Mouse (Mus musculus) layer of hippocampus, postnatal 36 days (tissue): Measurements from ENCODE around the gene Chid1. TPM values are rescaled to one million over a fixed set of nuclear protein-coding genes. Genes with fewer than 3 reads are reported as not detected.

Source experiments
- DNase-seq, 2 experiments: peaks; one replicate each; pipeline ENCODE4 v3.0.0; 2022
- total RNA-seq, 2 experiments: library from RNA; stranded (reverse); gene quantifications; 2 replicates each; pipeline ENCODE4 v1.2.3; 2021

Gene Chid1
- 10 to 100 TPM; 73.0 to 73.3 TPM for total RNA-seq

DNA sequence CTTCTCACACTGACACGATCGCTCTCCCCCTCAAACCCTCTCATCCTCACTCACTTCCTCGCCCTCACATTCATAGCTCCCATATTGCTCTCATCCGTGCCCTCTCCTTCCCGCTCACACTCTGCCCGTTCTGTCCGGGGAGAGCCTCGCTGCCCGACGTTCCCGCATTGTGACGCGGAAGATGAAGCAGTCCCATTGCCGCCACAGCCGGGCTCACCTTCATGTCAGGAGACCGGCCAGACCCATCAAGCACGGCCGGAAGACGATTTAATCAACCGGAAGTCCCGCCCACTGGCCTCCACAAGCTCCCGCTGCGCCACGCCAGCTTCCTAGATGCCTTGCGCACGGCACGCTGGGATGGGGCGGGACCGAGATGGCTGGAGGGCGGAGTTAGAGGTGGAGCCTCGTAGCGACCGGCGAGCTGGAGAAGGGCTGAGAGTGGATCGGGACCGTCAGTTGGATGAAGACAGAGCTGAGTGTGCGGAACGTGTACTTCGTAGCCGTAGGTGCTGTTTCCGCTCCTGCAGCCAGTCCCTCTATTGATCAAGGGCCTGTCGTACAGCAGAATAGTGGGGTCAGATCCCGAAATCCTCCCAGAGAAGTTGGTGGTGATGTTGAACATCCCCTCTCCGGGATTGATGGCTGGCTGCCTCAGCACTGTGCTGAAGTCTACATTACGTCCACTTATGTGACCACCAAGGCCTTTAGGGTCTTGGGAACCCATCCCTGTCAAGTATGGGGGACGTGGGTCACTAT lies at the start of gene Chid1:
Gene Chid1, minus strand, starts transcription at position 302 of the 756 bp plus-strand sequence.
- peak; percentile 97 to 98 for DNase-seq

DNA sequence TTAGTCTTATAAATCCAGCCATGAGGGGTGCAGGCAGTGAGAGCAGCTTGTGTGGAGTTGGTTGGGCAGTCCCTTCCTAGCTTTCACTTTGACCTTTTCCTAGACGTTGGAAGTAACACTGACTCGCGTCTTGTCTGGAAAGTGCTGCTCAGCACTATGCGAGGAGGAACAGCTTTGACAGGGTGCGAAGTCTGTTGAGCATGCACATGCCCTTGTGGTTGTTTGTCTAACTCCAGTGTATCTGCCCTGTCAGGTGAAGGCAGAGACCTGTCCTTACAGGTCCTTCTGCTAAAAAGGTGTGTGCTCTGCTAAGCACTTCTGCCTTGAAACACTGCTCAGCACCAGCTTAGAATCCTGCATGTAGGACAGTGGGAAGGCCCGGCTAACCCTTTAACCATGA lies 49.2 kb upstream of the Chid1 start:
- DNase-seq = no peak

DNA sequence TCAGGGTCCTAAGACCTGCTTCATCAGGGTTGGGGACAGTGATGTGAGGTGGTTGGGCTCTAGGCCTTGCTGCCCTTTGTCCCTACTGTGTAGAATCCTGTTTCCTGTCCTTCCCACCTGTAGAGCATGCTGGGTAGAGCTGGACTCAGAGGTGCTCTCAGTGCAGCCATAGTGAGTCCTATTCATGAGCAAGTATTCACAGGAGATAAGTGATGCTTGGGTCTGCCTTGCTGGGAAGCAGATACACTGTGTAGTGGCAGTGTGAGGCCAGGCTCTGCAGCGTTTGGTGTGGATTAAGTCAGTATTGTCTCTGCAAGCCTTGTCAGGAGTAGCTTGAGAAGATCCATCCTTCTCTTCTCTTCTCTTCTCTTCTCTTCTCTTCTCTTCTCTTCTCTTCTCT lies 46.2 kb upstream of the Chid1 start:
- DNase-seq = no peak

DNA sequence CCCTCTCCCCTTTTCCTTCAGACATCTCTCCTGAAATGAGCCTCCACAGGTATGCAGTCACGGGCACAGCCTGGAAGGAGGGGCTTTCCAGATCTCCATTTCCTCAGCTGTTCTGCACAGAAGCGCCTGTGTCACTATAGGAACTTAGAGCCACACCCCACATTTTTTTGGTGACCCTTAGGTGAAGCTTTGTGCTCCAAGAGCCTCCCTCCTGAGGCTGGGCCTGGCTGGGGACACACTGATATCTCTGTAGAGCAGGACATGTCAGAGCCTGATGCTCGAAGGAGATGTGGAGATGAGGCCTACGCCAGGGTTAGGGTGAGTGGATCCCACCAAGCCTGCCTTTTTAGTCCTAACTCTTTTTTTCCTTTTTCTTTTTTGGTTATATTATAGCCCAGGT lies 45.6 kb upstream of the Chid1 start:
- no peak for DNase-seq

DNA sequence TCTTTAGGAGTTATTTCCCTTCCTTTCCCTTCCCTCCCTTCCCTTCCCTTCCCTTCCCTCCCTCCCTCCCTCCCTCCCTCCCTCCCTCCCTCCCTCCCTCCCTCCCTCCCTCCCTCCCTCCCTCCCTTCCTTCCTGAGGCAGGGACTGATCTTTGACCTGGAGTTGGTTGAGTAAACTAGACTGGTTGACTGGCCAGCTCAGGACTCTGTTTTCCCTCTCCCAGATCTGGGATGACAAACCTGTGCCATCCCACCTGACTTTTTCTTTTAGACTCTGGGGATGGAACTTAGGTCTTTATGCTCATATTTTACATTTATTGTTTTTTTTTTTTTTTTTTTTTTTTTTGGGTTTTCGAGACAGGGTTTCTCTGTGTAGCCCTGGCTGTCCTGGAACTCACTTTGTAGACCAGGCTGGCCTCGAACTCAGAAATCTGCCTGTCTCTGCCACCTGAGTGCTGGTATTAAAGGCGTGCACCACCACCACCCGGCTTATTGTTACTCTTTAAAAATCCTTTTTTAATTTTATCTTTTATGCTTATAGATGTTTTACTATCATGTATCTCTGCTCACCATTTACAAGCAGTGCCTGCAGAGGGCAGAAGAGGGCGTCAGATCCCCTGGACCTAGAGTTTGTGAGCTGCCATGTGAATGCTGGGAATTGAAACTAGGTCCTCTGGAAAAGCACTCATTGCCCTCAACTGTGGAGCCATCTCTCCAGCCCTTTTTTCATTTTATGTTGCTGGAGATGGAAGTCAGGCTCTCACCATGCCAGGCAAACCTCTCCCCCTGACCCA lies 44.6 kb upstream of the Chid1 start:
- DNase-seq = no peak

DNA sequence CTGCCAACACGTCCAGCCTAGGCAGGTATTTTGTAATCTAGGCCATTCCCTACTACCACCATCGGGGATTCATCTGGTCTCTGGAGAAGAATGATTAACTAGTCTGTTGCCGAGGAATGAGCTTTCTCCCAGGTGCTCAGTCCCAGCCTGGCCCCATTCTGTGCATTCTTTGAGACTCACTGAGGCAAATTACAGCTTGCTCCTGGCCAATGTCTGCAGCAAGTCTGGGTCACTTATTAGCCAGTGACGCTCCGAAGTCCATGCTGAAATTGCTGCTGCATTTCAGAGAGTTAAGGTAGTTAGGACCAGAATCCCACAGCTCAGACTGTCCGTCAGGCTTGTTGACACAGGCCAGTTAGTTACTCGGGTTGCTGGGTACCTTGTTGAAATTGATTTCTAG lies 41.7 kb upstream of the Chid1 start:
- no peak for DNase-seq

DNA sequence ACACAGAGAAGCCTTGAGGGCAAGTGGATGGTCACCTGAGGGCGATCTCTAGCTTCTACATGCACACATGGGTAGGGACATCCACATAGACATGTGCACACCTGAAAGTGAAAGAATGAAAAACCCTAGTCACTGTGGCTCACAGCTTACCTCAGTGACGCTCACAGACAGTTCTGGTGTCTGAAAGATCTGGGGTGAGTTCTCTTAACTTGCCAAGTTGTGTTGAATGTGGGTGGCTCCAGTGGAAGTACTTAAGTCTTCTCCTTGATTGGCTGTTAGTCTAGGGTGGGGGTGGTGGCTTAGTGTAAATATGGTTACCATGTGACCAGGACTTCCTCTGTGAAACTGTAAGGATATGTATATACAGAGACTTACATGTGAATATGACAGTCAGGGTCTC lies 39.3 kb upstream of the Chid1 start:
- no peak for DNase-seq

DNA sequence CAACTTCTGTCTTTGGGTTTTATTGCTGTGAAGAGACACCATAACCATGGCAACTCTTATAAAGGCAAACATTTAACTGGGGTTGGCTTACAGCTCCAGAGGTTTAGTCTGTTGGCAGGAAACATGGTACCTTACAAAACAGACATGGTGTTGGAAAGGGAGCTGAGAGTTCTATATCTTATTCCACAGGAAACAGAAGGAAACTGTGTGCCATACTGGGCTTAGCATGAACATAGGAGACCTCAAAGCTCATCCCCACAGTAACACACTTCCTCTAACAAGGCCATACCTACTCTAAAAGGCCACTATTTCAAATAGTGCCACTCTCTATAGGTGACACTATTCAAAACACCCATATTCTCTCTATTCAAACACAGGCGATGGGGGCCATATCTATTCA lies 38.9 kb upstream of the Chid1 start:
- no peak for DNase-seq

DNA sequence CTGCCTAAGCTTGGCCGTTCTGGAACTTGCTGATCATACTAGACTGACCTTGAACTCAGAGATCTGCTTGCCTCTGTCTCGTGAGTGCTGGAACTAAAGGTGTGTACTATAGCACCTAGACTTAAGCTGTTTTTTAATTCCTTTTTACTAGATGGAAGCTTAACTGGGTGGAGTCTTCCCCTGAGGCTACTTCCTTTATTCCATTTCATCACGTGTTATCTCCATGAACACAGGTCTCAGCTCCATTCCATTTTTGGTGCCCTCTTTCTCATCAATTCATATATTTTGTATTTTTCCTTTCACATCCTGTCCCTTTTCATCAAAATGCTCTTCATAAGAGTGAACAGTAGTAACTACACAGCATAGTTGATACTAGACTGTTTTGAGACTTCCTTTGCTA lies 38.1 kb upstream of the Chid1 start:
- DNase-seq = no peak

DNA sequence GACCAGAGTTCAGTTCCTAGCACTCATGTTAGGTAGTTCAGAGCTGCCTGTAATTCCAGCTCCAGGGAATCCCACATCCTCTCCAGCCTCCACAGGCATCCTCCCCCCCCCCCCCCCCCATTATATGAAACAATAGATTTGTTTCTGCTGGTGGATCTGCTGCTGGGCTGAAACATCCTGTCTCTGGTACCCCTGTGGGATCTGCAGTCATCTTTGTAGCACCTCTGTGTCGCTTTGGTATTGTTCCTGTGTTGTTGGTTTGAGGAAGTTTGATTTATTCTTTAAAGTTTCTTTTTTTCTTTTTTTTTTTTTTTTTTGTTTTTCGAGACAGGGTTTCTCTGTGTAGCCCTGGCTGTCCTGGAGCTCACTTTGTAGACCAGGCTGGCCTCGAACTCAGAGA lies 35.8 kb upstream of the Chid1 start:
- DNase-seq = no peak

DNA sequence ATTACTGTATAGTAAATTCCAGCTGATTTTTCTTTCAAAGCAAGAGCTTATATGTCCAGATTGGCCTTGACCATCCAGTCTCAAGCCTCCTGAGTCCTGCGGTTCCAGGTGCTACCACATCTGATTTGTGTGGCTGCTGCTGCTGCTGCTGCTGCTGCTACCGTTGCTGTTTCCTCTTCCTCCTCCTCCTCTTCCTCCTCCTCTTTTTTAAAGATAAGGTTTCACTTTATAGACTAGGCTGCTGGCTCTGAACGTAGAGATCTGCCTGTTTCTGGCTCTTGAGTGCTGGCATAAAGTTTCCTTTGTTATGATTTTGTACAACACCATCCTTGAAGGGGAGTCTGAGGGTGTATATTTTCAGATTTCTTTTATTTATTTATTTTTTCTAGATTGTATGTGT lies 34.4 kb upstream of the Chid1 start:
- DNase-seq = no peak

DNA sequence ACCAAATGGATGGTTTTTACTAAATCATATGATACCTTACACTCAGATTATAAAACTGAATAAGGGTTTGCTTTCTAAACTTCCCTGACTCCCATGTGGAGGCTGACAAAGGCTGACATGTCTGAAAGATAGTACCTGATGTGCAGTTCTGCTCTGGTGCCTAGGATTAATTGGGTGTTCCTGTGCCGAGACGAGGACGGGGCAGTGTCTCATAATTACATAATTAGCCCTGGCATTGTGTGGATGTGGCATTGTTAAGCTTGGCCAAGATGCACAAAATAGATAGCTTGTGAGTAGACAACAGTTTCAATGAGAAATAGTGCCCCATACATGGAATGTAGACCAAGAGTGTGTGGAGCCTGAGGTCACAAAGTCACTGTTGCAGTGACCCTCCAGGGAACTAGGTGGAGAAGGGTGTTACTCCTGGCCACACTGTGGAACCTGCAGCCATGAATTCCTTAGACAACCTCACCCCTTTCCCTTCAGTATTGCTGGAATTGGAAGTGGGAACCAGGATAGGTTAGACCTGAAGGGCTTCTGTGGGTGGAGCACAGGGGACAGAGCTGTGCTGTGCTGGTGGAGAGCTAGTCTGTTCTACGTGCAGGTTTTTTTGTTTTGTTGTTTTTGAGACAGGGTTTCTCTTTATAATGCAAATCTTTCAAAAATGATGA lies 31.1 kb upstream of the Chid1 start:
- no peak for DNase-seq

DNA sequence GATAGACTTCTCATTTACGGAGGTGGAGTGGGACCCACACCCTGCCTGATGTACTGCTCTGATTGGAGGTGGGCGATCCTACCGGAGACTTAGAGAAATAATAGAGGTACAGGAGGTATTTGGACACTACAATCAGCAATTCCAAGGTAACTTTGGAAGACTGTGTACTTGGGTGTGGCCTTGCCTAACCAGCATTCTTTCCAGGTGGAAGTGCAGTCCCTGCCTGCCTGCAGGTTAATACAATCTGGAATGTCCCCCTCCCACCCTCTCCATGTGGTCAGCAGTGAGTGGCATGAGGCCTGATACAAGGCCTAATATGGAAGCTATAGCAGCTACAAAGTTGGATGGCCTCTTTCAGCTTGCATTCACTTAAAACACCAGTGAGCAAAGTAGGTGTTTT lies 30.3 kb upstream of the Chid1 start:
- DNase-seq = no peak

DNA sequence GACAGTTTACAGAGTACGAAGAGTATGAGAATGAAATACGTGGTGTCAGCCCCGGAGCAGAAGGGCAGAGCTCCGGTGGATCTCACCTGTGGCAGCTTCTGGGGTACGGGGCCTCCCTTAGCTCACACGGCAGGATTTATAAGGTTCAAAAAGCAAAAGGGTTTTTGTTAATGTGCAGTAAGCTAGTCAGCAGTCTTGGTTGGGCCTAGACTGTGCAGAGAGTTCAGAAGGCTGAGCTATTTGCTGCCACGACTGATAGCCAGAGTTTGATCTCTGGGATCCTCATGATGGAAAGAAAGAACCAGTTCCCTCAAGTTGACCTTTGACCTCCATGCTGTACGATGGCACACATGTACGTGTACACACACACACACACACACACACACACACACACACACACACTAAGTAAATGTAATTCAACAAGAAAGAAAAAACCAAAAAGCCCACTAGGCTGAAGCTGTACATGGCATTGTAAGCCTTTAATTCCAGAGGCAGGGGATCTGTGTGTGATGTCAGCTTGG lies 29.7 kb upstream of the Chid1 start:
- no peak for DNase-seq

DNA sequence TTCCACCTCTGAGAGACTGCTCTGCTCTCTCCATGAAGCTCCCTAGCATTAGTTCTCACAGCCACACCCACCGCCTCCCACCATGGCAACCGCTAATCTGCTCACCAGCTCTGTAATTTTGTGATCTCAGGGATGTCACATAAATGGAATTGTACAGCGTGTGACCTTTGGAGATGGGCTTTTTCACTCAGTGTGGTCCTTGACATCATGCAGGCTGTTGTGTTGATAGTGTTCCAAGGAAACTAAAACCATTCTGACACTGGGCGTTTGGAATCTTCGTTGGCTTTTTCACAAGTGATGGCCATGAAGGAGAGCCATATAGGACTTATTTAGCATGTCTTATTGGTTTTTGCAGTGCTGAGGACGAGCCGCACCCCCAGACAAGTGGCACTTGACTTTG lies 26.9 kb upstream of the Chid1 start:
- no peak for DNase-seq

DNA sequence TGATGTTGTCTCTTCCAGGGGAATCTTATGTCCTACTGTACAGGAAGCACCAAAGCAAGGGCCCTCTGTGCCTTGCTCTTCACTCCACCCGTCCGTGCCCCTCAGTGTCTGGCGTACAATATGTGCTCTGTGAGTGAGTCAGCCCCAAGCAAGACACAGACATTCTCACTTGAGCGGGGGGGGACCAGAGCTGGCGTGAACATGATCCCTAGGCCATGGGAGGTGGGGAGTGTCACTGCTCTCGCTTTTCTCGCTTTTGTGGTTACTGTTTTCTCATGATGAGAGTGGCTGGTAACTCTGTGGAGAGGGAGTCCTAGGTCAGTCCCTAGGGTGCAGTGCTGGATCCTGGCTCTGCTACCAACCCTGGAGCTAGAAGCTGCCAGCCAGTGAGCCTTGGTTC lies 24.9 kb upstream of the Chid1 start:
- no peak for DNase-seq

DNA sequence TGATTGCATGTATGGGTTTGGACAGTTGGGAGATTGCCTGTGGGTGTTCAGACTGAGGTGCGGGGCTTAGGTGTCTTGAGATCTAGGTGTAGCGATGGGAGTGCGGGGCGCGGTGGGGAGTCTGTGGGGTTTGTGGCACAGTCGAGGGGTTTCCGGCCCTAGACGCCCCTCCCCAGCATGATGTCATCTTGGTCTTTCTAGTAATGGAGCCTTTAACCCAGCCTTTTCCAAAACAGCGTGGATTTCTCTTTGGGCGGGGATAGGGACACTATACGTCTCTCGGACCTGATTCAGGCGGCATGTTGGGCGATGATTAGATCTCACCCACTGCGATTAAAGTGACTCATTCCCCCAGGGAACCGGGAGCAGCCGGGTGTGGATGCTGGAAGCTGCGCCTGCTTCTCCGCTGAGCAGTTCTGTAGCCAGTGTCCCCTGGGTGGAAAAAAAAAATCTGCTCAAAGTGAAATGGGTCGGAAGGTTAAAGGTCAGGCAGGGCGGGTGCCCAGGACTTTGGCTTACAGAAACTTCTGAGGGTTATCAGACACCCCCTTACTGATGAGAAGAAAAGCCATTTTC lies 23.3 kb upstream of the Chid1 start:
- DNase-seq = peak; percentile 45 to 47

DNA sequence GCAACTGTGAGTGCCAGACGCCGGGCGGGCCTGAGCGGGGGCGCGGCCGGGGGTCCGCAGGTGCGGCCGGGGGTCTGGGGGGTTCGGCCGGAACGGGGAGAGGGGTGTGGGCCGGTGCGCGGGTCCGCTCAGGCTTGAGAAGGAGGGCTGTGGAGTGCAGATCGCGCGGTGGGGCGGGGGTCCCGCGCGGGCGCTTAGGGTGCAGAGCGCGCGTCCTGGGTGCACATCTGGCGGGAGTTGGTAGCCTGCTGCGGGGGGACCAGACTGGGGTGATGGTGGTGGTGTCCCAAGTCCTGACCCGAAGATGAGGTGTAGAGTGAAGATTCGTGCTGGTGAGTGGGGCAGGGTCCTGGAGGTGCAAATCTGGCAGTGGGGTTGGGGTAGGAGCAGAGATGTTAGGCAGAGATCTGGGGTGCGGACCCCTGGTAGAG lies 22.8 kb upstream of the Chid1 start:
- peak in 1 of 2 experiments; percentile 27 for DNase-seq

DNA sequence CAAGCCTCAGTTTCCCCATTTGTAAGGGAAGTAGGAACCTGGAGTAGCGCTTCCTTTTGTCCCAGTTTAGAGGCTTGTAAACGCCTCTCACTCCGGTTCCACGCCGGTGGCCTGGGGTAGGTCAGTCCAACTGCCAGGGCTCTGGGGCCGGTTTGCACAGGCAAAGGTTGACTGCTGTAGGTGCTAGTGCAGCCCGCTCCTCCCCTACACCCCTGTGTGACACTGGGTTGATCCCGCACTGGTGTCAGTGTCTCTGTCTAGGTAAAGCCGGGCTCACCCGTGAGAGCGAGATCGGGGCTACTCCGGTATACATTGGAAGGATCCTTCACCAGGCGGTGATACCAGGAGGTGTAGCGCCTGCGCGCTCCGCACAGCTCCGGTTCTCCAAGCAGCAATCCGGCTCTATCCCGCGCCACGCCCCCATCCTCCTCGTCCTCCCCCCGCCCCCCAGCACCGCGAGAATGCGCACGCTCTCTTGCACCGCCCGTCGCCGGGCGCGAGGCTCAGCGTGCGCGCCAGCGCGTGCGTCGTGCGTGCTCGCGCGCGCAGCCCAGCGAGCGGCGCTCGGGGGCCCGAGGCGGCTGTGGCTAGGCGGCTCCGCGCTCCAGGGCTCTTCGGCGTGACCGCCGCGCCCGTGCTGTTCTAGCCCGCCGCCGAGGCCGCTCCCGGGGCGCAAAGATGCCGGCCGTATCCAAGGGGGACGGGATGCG lies 22.2 kb upstream of the Chid1 start, which contains the start of gene Ap2a2:
Gene Ap2a2, plus strand, starts transcription at position 492 of the 710 bp plus-strand sequence.
- DNase-seq = peak; percentile 85

DNA sequence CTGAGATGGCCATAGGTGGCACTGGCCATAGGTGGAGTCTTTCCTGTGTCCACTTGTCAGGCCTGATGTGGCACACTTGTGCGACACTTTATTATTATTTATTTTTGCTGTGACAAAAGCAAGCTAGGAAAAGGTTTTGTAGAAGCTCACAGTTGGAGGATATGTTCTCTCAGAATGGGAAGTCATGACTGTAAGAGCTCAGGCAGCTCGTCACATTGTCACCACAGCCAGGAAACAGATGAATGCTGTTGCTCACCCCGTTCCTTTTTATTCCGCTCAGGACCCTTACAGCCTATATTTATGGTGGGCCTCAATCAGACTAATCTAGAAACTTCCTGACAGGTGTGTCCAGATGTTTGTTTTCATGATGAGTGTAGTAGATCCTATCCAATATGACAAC lies 20.8 kb upstream of the Chid1 start:
- DNase-seq = no peak

DNA sequence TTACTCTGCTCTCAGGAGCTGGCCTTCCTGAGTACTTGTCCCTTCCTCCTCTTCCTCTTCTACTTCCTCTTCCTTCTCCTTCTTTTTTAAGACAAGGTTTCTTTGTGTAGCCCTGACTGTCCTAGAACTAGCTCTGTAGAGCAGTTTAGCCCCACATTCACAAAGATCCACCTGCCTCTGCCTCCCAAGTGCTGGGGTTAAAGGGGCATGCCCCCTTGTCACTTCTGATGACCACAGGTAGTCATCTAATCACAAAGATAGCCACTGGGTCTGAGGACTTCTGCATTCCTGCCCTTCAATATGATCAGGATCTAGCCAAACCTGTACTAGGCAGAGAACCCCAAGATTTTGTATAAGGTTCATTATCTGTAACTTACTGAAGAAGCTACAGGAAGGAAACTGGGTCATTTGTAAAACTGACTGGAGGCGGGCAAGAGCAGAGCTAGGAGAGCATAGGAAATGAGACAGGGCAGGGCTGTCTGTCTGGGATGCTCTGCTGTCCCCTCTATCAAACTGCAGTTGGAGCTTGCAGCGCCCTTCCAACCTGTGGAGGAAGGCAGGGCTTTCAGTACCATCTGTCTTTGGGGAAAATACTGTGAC lies 20.2 kb upstream of the Chid1 start:
- DNase-seq = no peak

DNA sequence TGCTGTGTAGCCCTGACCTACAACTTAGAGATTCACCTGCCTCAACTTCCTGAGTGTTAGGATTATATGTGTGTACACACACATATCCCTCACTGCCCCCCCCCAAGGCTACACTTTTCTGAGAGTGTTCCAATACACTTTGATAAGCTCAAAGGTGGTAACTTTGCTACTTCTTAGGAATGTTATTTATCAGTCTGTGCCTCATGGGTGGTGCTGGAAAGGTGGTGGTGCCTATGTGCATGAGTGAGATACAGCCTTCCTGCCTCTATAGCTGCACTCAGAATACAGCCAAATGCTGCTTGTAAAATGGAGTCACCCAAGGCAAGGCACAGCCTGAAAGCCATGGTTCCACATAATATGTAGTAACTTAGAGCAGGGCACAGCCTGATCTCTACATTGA lies 19.3 kb upstream of the Chid1 start:
- DNase-seq = no peak
